Mouse (Mus musculus): ENCODE data around the gene Pcbp3.

GRCm38 (mm10) chr10:76865936-76866335 lies 95.8 kb downstream of the Pcbp3 start:
- no peak for TF ChIP-seq CTCF (IDR thresholded peaks at IDR 0.05; ENCODE audit: low read depth)
- TF ChIP-seq EP300 (optimal IDR thresholded peaks at IDR 0.05): no peak

Data from stomach, postnatal 0 days (tissue).